ENCODE assay signal across 12 mouse cellular contexts in the genomic region with DNA sequence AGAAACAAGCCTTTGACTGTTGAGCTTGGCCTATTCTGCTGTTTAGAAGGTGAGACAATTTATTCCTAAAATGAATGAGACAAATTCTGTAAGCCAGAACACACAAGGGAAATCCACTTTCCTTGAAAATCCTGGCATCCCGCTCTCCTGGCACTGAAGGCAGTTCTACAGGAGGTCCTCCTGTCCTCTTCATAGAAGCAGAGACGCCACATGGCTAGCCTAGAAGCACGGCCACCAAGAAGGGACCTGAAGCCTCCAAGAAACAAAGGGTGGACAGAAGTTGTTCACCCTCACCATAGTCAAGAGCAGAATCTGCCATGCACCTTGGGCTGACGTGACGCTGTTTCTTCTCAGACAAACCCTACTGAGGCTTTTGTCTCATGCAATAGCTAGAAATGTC.
DNase-seq lines count a peak whose midpoint lies in the region.
"Had no signal": no experiment of that assay in that cellular context is flagged by ENCODE, and none has a peak within 500 bp of the region (broad histone marks: within the 10 kb centered on the region; RNA-seq: fewer than 3 reads in every experiment).

No protein-coding gene starts in this region.

- DNase-seq in brain, adult 2 months (ENCODE audit: low read depth, low spot score), result peak; percentile 63
- DNase-seq in cerebellum, adult 18-20 months, result peak; percentile 42 to 51
- peak; percentile 37 for DNase-seq in cerebellum, adult 9-11 months
- DNase-seq in cerebellum, postnatal 36 days, result peak; percentile 49 to 59
- no peak for DNase-seq in right cerebral cortex, postnatal 4 days
- DNase-seq in urinary bladder, adult 18-20 months (ENCODE audit: low spot score in 2 of 2), result no peak
- DNase-seq: adrenal gland, adult 2 months; adrenal gland, postnatal 36 days; gastrocnemius, postnatal 36 days; heart, adult 2 months; heart, postnatal 14 days; kidney, adult 18-20 months had no signal

Comparison
In these comparisons a context has a peak if more than half of its experiments do, and no peak if none do; other contexts are left out.
1. DNase-seq: peak in brain, adult 2 months (single experiment), cerebellum, adult 18-20 months (2 of 2), cerebellum, adult 9-11 months (single experiment) and cerebellum, postnatal 36 days (2 of 2); none in right cerebral cortex, postnatal 4 days (single experiment) and urinary bladder, adult 18-20 months (0 of 2).